Mouse (Mus musculus) left cerebral cortex, postnatal 10 days (tissue): Measurements from ENCODE around the gene Hoxc5. TPM values are rescaled to one million over a fixed set of nuclear protein-coding genes. Genes with fewer than 3 reads are reported as not detected.

Experiments
- DNase-seq, 2 experiments: peaks; one replicate each; pipeline ENCODE4 v3.0.0; 2021 to 2022; ENCODE audit warnings: low spot score in 2 of 2, mixed read lengths in 1 of 2; ENCODE audit errors: extremely low spot score in 1 of 2
- intact Hi-C: fragments of 180-260 bp; cut with DNase I; formaldehyde crosslinking; loops from one replicate; pipeline ENCODE4 v1.15.1; 2025
- total RNA-seq, 2 experiments: library from RNA; stranded (reverse); gene quantifications; 2 replicates each; pipeline ENCODE4 v1.2.3; 2021

Hoxc5 gene
- total RNA-seq, 2 experiments from 2014 or later = not detected

- DNase-seq = no peak
- intact Hi-C loops = no loop called here
These were observed 24.3 kb upstream of the Hoxc5 start for GRCm38 (mm10) chr15:102942739-102943467.

GRCm38 (mm10) chr15:102943468-102943813 lies 23.8 kb upstream of the Hoxc5 start:
- intact Hi-C loops = no loop called here

DNA sequence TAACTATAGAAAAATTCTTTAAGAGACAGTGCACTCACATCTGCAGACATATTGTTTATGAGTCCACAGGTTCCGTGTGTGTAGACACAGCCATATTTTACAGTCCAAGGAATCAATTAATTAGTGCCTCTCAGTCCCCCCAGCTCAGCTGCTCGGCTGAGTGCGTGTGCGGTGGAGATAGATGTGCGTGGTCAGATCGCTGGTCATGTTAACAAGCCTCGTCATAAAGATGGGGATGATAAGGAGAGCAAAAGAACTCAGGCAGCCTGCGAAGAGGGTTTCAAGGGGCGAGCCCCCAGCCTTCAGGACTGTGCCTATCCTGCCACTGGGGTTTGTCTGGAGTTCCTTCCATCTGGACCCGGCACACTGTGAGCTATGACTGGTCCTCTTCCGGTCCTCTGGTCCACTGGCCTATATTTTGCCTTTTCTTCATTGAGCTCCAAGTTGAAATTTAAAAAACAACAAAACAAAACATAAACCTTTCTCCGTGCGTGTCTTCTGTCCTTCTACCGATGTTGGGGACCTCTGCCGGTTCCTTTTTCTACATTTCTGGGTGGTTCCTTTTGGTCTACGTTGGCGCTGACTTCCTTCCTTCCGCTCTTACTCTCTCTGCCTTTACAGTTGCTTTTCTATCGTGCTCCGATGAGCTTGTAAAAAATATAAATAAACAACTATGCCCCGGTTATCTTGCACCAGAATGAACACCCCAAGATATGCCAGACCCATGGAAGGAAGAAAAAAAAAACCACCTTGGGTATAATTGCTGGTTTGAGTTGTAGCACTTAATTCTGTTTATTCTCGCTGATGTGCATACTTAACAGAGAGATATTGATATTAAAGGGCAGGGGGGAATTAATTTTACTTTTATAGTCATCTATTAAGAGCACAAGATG lies 21.8 kb upstream of the Hoxc5 start:
- DNase-seq = no peak
- intact Hi-C loops = no loop called here

More at GRCm38 (mm10) chr15:102943468-102943813, 23.8 kb upstream of the Hoxc5 start:
- no peak for DNase-seq

GRCm38 (mm10) chr15:102947276-102947675 lies 20.0 kb upstream of the Hoxc5 start:
- DNase-seq = no peak
- intact Hi-C loops = no loop called here

- intact Hi-C loops = no loop called here
- no peak for DNase-seq
These were observed 18.4 kb upstream of the Hoxc5 start for GRCm38 (mm10) chr15:102948842-102949241.

DNA sequence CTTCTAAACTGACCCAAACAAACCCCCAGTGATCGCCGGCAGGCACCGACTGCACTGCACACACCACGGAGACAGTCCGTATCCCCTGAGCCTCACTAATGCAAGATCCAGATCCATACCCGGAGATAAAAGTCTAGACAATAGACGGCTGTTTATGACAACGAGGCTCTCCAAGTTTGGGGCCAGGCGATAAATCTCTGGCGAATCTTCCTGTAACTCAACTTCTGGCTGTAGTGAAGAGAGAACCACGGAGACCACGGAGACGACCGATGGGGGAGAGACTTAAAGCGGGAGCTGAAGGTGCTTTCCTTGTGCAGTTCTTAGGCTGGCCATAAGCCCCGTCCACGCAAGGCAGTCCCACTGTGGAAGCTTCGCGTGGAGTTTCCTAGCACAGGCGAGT lies 17.5 kb upstream of the Hoxc5 start:
- intact Hi-C loops = no loop called here
- no peak for DNase-seq

GRCm38 (mm10) chr15:102950877-102951276 lies 16.4 kb upstream of the Hoxc5 start:
- intact Hi-C loops = no loop called here
- DNase-seq = no peak

GRCm38 (mm10) chr15:102953561-102953960 lies 13.7 kb upstream of the Hoxc5 start:
- intact Hi-C loops = no loop called here
- no peak for DNase-seq

DNA sequence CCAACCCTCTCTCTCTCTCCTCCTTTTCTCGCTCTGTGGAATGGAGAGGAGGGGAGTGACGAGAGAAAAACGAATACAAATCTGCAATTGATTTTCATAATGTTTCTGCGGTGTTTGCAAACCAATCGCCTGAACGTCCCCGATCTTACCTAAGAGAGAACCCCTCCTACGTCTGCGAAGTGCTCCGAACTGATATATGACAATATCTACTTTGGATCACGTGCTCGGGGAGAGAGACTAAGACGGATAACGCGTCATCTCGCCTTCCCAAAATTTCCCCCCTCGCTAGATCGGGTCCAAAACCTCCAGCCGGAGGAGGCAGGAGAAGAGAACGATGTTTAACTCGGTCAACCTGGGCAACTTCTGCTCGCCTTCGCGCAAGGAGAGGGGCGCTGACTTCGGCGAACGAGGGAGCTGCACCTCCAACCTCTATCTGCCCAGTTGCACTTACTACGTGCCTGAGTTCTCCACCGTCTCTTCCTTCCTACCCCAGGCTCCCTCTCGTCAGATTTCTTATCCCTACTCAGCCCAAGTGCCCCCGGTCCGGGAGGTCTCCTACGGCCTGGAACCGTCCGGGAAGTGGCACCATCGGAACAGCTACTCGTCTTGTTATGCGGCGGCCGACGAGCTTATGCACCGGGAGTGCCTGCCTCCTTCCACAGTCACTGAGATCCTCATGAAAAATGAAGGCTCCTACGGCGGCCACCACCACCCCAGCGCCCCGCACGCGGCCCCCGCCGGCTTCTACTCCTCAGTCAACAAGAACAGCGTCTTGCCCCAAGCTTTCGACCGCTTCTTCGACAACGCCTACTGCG lies 12.8 kb upstream of the Hoxc5 start, which contains the start of gene Hoxc11:
TSS of gene Hoxc11 (plus strand) at position 236 of the 815 bp plus-strand sequence.
- intact Hi-C loops = no loop called here
- no peak for DNase-seq

GRCm38 (mm10) chr15:102955007-102955382 lies 12.2 kb upstream of the Hoxc5 start:
- DNase-seq = no peak
- intact Hi-C loops = no loop called here

DNA sequence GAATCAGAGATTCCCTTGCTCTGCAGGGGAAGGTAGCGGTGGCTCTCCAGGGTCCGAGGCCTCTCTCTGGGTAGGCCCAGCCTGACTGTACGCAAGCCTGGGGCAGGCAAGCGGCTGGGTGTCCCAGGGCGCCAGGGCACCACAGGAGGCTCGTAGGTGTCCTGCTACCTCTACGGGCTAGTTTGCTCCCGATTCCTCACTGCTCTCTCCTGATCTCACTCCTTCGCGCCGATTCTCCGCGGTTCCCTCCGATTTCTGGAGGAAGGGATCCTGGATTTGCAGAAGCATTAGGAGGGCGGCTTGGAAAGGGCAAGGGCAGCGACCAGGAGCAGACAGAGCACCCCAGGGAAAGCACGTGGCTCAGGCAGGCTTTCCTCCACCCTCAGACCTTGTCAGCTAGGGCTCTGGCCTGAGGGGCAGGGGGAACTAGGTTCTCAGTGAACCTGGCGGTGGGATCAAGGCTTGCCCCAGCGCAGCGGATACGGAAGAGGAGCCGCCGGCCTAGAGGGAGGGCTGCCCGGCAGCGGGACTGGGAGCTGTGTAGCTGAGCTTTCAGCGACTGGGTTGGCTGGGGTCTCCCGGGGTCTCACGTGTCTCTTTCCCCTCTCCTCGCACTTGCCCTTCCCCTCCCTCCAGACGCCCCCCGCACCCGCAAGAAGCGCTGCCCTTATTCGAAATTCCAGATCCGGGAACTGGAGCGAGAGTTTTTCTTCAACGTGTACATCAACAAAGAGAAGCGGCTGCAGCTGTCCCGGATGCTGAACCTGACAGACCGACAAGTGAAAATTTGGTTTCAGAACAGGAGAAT lies 11.2 kb upstream of the Hoxc5 start:
- intact Hi-C loops = no loop called here
- no peak for DNase-seq

- DNase-seq = no peak
- intact Hi-C loops = no loop called here
These were observed 10.3 kb upstream of the Hoxc5 start for GRCm38 (mm10) chr15:102956906-102957305.

- intact Hi-C loops = no loop called here
- DNase-seq = no peak
These were observed 7.5 kb upstream of the Hoxc5 start for GRCm38 (mm10) chr15:102959663-102960191.

DNA sequence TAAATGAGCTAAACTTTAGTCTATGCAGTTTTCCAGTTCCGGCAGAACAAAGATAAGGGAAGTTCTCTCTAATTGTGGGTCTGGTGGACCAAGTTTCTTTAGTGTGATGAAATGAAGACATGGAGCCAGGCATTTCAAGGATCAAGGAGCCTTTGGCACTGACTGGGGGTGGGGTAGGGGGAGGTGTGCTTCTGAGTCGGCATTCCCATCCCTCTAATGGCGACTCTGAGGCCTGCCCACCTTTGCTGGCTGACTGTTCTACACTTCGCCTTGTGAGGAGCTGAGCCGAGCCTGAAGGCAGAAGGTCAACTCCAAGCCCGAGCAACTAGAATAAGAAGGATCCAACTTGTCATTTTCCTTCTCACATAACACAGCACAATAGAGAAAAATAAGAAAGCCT lies 5.5 kb upstream of the Hoxc5 start:
- DNase-seq = no peak
- intact Hi-C loops = no loop called here

- no peak for DNase-seq
- intact Hi-C loops = no loop called here
These were observed 4.8 kb upstream of the Hoxc5 start for GRCm38 (mm10) chr15:102962492-102962891.

DNA sequence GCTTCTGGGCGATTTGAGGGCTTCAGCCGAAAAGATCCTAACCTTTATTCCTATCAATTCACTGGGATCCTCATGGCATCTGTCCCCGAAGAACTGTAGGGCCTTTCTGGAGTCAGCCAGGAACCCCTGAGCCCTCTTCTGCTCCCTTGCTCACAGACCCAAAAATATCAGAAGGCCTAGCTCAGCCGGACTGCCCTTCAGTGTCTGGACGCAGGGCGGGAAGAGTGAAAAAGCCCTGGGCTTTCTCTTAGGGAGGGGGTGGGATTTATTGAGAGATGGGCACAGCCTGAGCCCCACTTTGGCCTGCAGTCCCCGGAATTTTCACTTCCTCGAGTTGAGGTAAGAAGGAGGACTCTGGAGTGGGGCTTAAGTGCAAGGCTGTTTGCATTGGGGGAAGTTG lies 4.0 kb upstream of the Hoxc5 start:
- intact Hi-C loops = no loop called here
- no peak for DNase-seq

- intact Hi-C loops = no loop called here
- no peak for DNase-seq
These were observed 3.3 kb upstream of the Hoxc5 start for GRCm38 (mm10) chr15:102963671-102964640.
